Mouse (Mus musculus) E14TG2a.4 (cell line): ENCODE results near the gene Olfr1167.
"Not testable (repeated sequence)": the region's sequence is repeated elsewhere in the genome, so short reads cannot be mapped to it uniquely, and the experiment has no call there.

Experiments used
- H3K27me3 ChIP-seq: 2 replicates; pipeline ENCODE4 v1.6.1; 2014; ENCODE audit warnings: low read length, control low read depth; ENCODE audit not compliant: insufficient read depth
- H3K36me3 ChIP-seq: 2 replicates; pipeline ENCODE4 v1.6.1; 2014; ENCODE audit warnings: low read length, control low read depth; ENCODE audit not compliant: insufficient read depth
- H3K4me1 ChIP-seq: replicated peaks from 2 replicates; pipeline ENCODE4 v1.6.1; 2014; ENCODE audit warnings: low read depth, low read length, control low read depth
- H3K4me3 ChIP-seq: replicated peaks from 2 replicates; pipeline ENCODE4 v1.5.1; 2014; ENCODE audit warnings: mild to moderate bottlenecking, low read length
- H3K9me3 ChIP-seq: 2 replicates; pipeline ENCODE4 v1.6.1; 2014; ENCODE audit warnings: low read length, control low read depth
- CTCF ChIP-seq: conservative IDR thresholded peaks from 2 replicates; pipeline ENCODE4 v1.5.1; 2014; ENCODE audit warnings: low read length
- NANOG ChIP-seq: IDR thresholded peaks from 2 replicates; pipeline ENCODE4 v1.6.1; 2014; ENCODE audit warnings: borderline replicate concordance, low read length, mixed read lengths
- POU5F1 ChIP-seq: IDR thresholded peaks from 2 replicates; pipeline ENCODE4 v1.6.1; 2014; ENCODE audit warnings: low read length, borderline replicate concordance

Gene Olfr1167

DNA sequence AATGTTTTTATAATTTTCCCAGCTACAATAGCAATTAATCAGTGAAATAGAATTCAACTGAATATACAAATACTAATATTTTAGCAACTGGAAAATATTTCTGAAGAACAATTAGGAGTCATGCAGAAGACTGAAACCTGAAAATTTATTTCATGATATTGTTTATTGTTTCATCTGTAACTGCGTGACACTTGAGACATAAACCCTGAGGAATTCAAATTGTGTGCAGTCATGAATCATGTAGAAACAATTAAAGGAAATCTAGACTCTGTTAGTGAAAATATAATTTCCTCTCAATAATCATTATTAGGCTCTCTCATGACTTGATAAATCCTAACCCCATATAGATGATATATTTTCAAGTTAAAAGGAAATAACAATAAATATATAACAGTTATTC lies at the start of gene Olfr1167:
Olfr1167 (minus strand) TSS at position 101 of the 400 bp plus-strand sequence.
- H3K27me3 ChIP-seq, H3K4me1 ChIP-seq, H3K4me3 ChIP-seq, H3K36me3 ChIP-seq, H3K9me3 ChIP-seq: not testable (repeated sequence)

DNA sequence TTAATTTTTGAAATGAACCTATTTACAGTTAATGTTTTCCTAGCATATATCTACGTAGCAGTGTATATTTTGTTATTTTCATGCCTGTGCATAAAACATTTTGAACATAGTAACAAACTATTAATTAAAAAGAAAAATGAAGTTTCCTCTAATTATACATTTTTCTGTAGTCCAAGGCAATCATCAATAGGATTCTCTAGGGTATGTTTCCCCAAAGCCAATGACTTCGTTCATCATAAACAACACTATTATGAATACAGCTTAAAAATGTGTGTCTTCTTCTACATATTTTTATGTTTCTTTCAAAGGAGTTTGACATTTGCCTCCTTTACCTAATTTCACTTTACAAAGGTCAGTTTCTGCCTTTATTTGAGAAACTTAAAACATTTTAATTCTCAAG lies 26.6 kb upstream of the Olfr1167 start, which contains the start of gene Olfr1168:
Olfr1168 (plus strand) TSS at position 301 of the 400 bp plus-strand sequence.
- H3K36me3 ChIP-seq = no peaks in the 10 kb centered on the region
- H3K27me3 ChIP-seq = no peaks in the 10 kb centered on the region
- TF ChIP-seq CTCF (no peak), NANOG (no peak), POU5F1 (no peak)
- no peak within 1 kb of the TSS for H3K4me3 ChIP-seq
- H3K4me1 ChIP-seq = no peaks in the 10 kb centered on the region
- H3K9me3 ChIP-seq = no peaks in the 10 kb centered on the region

DNA sequence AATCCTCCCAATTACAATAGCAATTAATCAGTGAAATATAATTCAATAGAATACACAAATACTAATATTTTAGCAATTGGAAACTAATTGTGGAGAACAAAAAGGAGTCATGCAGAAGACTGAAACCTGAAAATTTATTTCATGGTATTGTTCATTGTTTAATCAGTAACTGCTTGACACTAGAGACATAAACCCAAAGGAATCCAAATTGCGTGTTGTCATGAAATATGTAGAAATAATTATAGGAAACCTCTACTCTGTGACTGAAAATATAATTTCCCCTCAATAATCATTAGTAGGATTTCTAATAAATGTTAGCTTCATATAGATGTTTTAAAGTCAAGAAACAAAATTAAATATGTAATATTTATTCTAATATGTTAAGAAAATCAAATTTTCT lies 26.8 kb downstream of the Olfr1167 start, which contains the start of gene Olfr1166:
Olfr1166 (minus strand) TSS at position 101 of the 400 bp plus-strand sequence.
- TF ChIP-seq CTCF (no peak), NANOG (no peak), POU5F1 (no peak)
- Histone ChIP-seq H3K4me1 (no peaks in the 10 kb centered on the region), H3K4me3 (no peak within 1 kb of the TSS), H3K36me3 (no peaks in the 10 kb centered on the region), H3K27me3 (no peaks in the 10 kb centered on the region), H3K9me3 (no peaks in the 10 kb centered on the region)
